Mouse (Mus musculus) heart, embryonic 16.5 days (tissue): Measurements from ENCODE around the gene Prkar2b. TPM values are rescaled to one million over a fixed set of nuclear protein-coding genes. Genes with fewer than 3 reads are reported as not detected.
A peak's percentile ranks its signal among the peaks of the same experiment; 100 is the strongest.

Experiments
- ATAC-seq: fragments of 200-750 bp; cut with Nextera tagmentation; replicated peaks from 2 replicates; pipeline ENCODE4 v1.8.0; 2017; ENCODE audit warnings: moderate number of reproducible peaks; ENCODE audit not compliant: insufficient read depth, low FRiP score; ENCODE audit errors: extremely low read depth
- H3K27ac ChIP-seq: fragments of 300-500 bp; sonication (generic); 2 replicates; pipeline ENCODE4 v1.5.1; 2014; ENCODE audit warnings: mild to moderate bottlenecking, low read length, control low read depth, moderate library complexity
- H3K27me3 ChIP-seq: fragments of 300-500 bp; sonication (generic); 2 replicates; pipeline ENCODE4 v1.6.1; 2014; ENCODE audit warnings: low read length, mixed read lengths; ENCODE audit not compliant: control insufficient read depth, insufficient read depth
- H3K36me3 ChIP-seq: fragments of 300-500 bp; sonication (generic); 2 replicates; pipeline ENCODE4 v1.6.1; 2014; ENCODE audit not compliant: control insufficient read depth, insufficient read depth
- H3K4me1 ChIP-seq: fragments of 300-500 bp; sonication (generic); 2 replicates; pipeline ENCODE4 v1.6.1; 2014; ENCODE audit warnings: low read length, mixed read lengths; ENCODE audit not compliant: control insufficient read depth, insufficient read depth
- H3K4me2 ChIP-seq: fragments of 300-500 bp; sonication (generic); 2 replicates; pipeline ENCODE4 v1.6.1; 2014; ENCODE audit warnings: low read depth, mild to moderate bottlenecking, control low read depth, low read length
- H3K4me3 ChIP-seq: fragments of 300-500 bp; sonication (generic); 2 replicates; pipeline ENCODE4 v1.5.1; 2014; ENCODE audit warnings: mild to moderate bottlenecking, control low read depth, low read length
- H3K9ac ChIP-seq: fragments of 300-500 bp; sonication (generic); 2 replicates; pipeline ENCODE4 v1.6.1; 2014; ENCODE audit warnings: low read length, control low read depth
- H3K9me3 ChIP-seq: fragments of 300-500 bp; sonication (generic); replicated peaks from 2 replicates; pipeline ENCODE4 v1.6.1; 2016; ENCODE audit warnings: low read length; ENCODE audit not compliant: control insufficient read depth
- WGBS: fragments of 180-500 bp; shearing (Covaris S2); extraction: QIAGEN DNeasy Blood & Tissue Kit; methylation state at CpG from one replicate; pipeline ENCODE4 v1.1.7; 2014; 5-methylcytosine and 5-hydroxymethylcytosine counted together
- polyA plus RNA-seq: library from polyadenylated mRNA; unstranded; fragments of >200 nt; fragmentation: Nextera tagmentation; extraction: Ambion mirVana; gene quantifications from 2 replicates; pipeline ENCODE4 v1.2.1, GENCODE M21; 2015

The Prkar2b gene
- polyA plus RNA-seq, 1 experiment from 2014 or later = 9.4 TPM

DNA sequence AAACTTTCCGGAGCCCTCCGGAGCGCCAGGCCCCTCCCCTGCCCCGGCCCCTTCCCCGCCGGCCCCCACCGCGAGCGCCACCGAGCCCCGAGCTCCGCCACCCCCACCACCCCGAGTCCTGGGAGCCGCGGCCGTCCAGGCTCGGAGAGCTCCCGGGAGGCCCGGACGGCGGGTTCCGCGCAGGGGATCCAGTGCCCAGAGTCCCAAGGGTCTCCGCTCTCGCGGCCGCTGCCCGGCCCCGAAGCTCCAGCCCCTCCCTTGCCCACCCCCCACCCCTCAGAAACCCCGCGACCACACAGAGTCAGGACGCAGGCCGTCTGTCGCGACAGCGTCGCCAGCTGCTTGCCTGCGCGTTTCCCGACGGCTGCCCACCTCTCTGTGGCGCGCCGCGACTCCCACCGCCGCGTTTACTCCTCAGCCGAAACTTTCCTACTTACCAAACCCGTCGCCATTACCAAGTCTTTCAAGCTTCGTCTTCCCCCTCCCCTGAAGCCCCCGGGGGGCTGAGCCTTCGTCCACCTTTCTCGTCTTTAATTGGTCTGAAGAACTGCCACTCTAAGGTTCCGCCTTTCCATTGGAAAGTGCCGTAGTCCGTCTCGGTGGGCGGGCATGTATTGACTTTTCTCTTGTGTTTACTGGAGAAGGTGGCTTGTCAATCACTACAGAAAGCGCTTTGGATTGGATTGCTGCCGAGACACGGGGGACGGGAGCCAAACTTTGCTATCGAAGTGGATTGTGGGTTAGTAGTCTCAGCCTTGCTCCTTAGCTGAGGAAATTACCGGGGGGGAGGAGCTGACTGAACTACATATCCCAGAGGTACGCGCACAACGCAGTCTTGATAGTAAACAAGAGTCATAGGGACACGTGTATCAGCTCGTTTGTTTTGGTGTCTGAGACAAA lies 111.1 kb downstream of the Prkar2b start, which contains the start of gene Hbp1:
Gene Hbp1 (minus strand): TSS at position 777 of the 900 bp plus-strand sequence.
- peak within 1 kb of the TSS; percentile 90 for H3K9ac ChIP-seq
- H3K4me3 ChIP-seq = peak within 1 kb of the TSS; percentile 92
- H3K4me2 ChIP-seq = peak within 1 kb of the TSS; percentile 73
- H3K36me3 ChIP-seq = no peaks in the 10 kb centered on the region
- no peaks in the 10 kb centered on the region for H3K9me3 ChIP-seq
- ATAC-seq = peak; percentile 94
- WGBS = under 1% methylated on average over 55 of the region's 71 CpGs
- H3K27me3 ChIP-seq = no peaks in the 10 kb centered on the region
- H3K4me1 ChIP-seq = peaks cover 16% of the 10 kb centered on the region
- peak within 1 kb of the TSS; percentile 98 for H3K27ac ChIP-seq

DNA sequence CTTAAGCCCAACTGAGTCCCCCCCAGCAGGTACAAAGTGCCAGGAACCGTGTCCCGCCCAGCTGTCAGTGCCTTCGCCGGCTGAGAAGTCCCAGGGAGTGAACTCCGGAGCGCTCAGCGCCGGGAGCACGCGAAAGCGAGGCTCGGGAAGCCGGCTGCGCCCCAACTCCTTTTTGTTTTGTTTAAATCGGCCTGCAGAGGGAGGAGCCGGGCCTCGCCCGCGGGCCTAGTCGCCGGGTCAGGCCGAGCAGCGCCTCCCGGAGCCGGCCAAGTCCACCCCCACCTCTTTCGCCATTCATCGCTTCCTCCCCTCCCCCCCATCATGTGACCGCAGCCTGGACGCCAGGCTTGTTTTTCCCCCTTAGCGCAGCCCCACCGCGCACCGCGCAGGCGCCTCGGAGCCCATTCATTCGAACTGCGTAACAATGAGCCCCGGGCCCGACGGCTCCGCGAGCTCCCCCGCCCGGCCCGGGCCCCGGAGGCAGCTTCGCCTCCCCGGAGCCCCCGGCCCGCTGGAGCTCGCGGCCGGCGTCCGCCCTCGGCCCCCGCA lies 111.8 kb downstream of the Prkar2b start:
- Histone ChIP-seq H3K4me2 (peak overlapping the region; percentile 73), H3K9me3 (no peaks in the 10 kb centered on the region), H3K27ac (peak overlapping the region; percentile 98), H3K27me3 (no peaks in the 10 kb centered on the region), H3K36me3 (no peaks in the 10 kb centered on the region), H3K4me1 (peaks cover 14% of the 10 kb centered on the region), H3K4me3 (peak overlapping the region; percentile 92), H3K9ac (peak overlapping the region; percentile 90)
- peak; percentile 71 for ATAC-seq
- under 1% methylated on average over 58 of the region's 58 CpGs for WGBS

DNA sequence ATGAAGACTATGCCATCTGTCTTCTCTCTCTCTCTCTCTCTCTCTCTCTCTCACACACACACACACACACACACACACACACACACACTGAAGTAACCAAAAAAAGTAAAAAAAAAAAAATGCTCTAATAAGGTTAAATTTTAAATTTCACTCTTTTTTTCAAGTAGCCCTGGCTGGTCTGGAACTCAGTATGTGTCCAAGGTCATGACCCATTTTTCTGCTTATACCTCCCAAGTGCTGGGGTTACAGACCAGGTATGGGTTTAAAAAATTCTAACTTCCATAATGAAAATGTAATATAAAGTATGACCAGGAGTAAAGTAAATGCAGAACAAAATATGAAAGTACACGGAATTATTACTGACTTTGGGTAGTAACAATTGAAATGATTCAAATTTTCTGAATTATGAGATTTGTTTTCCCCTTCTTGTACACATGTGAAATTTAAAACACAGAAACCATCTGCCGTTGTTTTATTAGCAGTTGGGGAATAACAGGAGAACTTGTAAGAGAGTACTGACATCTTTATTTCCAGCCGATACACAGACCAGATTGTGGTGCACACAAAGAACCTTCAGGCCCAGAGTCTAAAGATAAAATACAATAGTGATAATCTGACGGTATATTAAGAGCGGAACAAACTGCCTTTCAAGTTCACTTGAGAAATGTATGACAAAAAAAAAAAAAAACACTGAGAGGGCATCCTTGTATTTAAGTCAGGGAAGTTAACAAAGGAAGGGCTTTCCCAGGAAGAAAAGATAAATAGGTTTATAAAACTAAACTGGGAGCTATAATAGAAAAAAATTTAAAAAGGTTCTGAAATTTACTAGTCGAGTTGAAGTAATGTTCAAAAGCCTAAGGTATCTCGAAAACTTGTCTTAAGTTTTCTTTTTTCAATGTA lies 112.7 kb downstream of the Prkar2b start:
- 20% methylated on average over 7 of the region's 7 CpGs for WGBS
- no peak for ATAC-seq
- H3K27me3 ChIP-seq = no peaks in the 10 kb centered on the region
- H3K27ac ChIP-seq = peak overlapping the region; percentile 98
- H3K4me1 ChIP-seq = peaks cover 17% of the 10 kb centered on the region
- peaks cover 2% of the 10 kb centered on the region; the same call in 1 of the 2 replicates for H3K36me3 ChIP-seq
- H3K4me2 ChIP-seq = peak overlapping the region; percentile 73
- peak overlapping the region; percentile 92 for H3K4me3 ChIP-seq
- peak overlapping the region; percentile 90 for H3K9ac ChIP-seq
- H3K9me3 ChIP-seq = no peaks in the 10 kb centered on the region

DNA sequence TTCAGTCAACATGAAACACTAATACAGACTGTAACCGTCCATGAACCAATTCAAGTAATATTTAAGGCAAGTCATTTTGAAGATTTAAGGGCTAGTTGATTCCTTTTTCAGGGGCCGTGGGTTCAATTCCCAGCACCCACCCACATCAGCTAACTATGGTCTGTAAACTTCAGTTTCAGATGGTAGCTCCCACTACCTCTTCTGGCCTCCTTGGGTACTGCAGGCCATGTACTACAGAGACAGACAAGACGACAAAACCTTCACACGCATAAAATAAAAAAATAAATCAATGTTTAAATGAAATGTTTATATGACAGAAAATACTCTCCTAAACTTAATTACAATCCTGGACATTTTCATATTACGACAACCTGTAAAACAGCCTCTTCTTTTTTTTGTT lies 113.6 kb downstream of the Prkar2b start:
- no peak for ATAC-seq
- Histone ChIP-seq H3K27ac (no peak overlapping the region), H3K4me3 (no peak overlapping the region), H3K27me3 (no peaks in the 10 kb centered on the region), H3K9me3 (no peaks in the 10 kb centered on the region), H3K9ac (no peak overlapping the region), H3K36me3 (peaks cover 11% of the 10 kb centered on the region), H3K4me1 (peaks cover 17% of the 10 kb centered on the region), H3K4me2 (no peak overlapping the region)
- WGBS = 92% methylated on average over 5 of the region's 5 CpGs

DNA sequence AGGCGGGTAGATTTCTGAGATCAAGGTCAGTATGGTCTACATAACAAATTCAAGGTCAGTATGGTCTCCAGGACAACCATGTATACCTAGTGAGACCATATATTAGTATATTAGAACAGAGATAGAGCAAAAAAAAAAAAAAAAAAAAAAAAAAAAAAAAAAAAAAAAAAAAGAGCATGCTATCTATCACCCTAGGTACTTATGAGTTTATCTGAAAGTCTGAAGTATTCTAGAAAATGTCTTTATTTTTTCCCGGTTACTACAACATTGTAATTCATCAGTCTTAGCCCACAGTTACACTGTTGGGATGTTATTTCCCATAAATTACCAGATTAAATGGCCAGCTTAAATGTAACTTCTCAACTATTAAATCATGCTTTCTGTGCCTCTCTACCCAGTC lies 116.7 kb downstream of the Prkar2b start:
- WGBS = 85% methylated on average over 2 of the region's 2 CpGs
- Histone ChIP-seq H3K9me3 (no peaks in the 10 kb centered on the region), H3K36me3 (peaks cover 24% of the 10 kb centered on the region), H3K27ac (no peak overlapping the region), H3K4me3 (no peak overlapping the region), H3K9ac (no peak overlapping the region), H3K4me2 (no peak overlapping the region), H3K4me1 (peaks cover 11% of the 10 kb centered on the region), H3K27me3 (no peaks in the 10 kb centered on the region)
- no peak for ATAC-seq

DNA sequence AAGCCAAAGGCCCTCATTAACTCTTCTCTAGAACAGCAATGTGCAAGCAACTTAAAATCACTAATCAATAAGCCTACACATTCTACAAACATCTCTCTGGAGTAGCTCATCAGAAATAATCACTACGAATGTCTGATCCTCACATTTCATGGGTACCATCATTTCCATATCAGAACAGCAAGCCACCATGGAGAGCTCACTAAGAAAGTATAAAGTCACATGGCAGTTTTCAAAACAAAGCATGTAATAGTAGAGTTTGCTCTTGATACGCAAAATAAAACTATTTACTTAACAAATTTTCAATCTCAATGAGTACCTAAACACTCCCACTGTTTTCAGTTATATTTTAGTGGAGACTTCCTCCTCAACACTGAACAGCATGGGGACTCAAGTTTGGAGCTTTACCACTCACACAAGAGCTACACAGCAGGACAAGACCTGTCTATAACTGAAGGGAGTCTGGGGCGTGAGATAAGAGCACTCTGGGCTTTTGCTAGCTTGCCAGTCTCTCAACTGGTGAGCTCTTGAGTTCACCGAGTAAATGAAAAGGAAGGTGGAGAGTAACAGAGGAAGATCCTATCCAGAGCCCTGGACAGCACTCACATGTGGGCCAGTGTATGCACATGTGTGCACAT lies 118.0 kb downstream of the Prkar2b start:
- peaks cover 35% of the 10 kb centered on the region for H3K36me3 ChIP-seq
- H3K4me1 ChIP-seq = peaks cover 8% of the 10 kb centered on the region
- no peak overlapping the region for H3K4me3 ChIP-seq
- ATAC-seq = no peak
- no peaks in the 10 kb centered on the region for H3K27me3 ChIP-seq
- H3K27ac ChIP-seq = no peak overlapping the region
- no peaks in the 10 kb centered on the region for H3K9me3 ChIP-seq
- no peak overlapping the region for H3K4me2 ChIP-seq
- 71% methylated on average over 4 of the region's 4 CpGs for WGBS
- H3K9ac ChIP-seq = no peak overlapping the region

DNA sequence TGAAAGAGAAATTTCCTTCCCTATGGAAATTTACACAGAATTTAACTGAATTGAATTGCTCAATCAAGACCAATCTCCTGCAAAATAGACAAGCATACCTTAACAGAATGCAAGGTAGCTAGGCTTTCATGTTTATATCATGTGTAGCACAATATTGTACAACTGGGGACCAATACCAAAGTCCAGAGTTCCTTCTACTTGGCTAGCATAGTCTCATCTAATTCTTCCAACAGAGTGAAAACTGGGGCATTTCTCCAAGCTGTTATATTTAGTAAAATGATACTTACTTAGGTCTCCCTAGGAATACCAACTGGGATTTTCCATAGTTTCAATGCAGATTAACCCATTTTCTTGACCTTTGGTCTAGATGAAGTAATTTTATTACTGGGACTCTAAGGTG lies 122.1 kb downstream of the Prkar2b start:
- H3K27me3 ChIP-seq = no peaks in the 10 kb centered on the region
- no peak overlapping the region for H3K27ac ChIP-seq
- peaks cover 53% of the 10 kb centered on the region for H3K36me3 ChIP-seq
- H3K9me3 ChIP-seq = no peaks in the 10 kb centered on the region
- H3K4me1 ChIP-seq = peaks cover 4% of the 10 kb centered on the region; the same call in 1 of the 2 replicates
- no peak overlapping the region for H3K4me3 ChIP-seq
- ATAC-seq = no peak
- H3K4me2 ChIP-seq = no peak overlapping the region
- no peak overlapping the region for H3K9ac ChIP-seq

DNA sequence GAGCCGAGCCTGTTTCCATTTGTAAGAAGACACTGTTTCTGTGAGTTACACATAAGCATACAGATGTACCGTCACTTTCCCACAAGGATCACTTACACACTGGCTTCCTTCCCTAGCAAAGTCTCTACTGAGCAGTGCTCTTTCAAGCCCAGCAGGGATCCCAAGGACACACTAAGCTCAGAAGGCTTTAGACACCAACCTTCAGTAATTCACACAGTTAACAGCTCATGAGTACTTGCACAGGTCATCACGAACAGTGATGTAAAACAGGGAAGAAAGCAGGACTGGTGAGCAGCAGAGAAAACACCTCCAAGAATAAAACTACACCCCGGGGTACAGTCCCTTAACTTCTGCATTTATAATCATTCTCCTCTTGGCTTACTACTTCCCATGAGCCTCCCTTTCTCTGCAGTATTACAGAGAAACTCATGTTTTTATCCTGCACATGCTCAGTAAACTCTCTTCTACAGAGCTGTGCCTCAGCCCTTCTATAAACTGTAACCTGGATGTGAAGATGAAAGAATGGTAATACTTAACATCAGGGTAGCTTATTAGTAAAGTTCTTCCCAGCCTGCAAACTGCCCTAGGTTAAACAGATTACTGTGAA lies 122.6 kb downstream of the Prkar2b start:
- Histone ChIP-seq H3K4me1 (no peaks in the 10 kb centered on the region), H3K27me3 (no peaks in the 10 kb centered on the region), H3K27ac (no peak overlapping the region), H3K4me3 (no peak overlapping the region), H3K4me2 (no peak overlapping the region), H3K9ac (no peak overlapping the region), H3K36me3 (peaks cover 55% of the 10 kb centered on the region), H3K9me3 (no peaks in the 10 kb centered on the region)
- 94% methylated on average over 4 of the region's 4 CpGs for WGBS
- no peak for ATAC-seq
